Mouse (Mus musculus): ENCODE measurements at regions not wholly inside any gene's neighbourhood (a gene's known extent, or its start where the extent isn't known, plus 50 kb on each side); places are given as distances from the start of the nearest gene placed in this dataset.

DNA sequence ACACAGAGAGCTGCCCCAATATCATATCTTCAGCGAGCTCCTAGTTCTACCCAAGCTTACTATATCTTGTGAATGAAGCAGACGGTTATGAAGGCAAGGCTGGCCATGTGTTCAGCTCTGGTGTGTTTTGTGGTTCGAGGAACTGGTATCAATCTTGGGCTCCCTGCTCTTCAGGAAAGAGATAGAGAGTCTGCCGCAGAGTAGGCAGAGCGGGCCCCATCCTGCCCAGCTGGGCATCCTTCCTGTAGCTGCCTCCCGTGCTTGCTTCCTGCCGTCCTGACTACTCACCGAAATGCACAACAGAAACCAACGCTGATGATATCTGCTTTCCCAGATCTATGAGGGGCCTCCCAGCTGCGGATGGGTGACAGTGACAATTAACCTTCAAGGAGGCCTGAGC is 60.3 kb downstream of the Snrpe start:
- TF ChIP-seq CTCF (IDR thresholded peaks at IDR 0.05) (no peak), POLR2A (IDR thresholded peaks at IDR 0.05; ENCODE audit: insufficient read depth, low read depth, low read length) (no peak), EP300 (IDR thresholded peaks at IDR 0.05; ENCODE audit: insufficient read depth, low read depth, low read length) (no peak)

All from heart, adult 2 months (tissue).